Mouse (Mus musculus) right cerebral cortex, postnatal 25 days (tissue): ENCODE data around the gene Scgb1a1.

ENCODE experiments used
- DNase-seq: peaks from one replicate; pipeline ENCODE4 v3.0.0; 2022

Scgb1a1 gene

GRCm38 (mm10) chr19:9040649-9041048 lies 47.1 kb downstream of the Scgb1a1 start:
- DNase-seq = no peak

- no peak for DNase-seq
Observed at GRCm38 (mm10) chr19:9039928-9040327, 47.8 kb downstream of the Scgb1a1 start.

GRCm38 (mm10) chr19:9039266-9039665 lies 48.5 kb downstream of the Scgb1a1 start:
- no peak for DNase-seq

GRCm38 (mm10) chr19:9038136-9038535 lies 49.6 kb downstream of the Scgb1a1 start:
- no peak for DNase-seq

- no peak for DNase-seq
Observed at GRCm38 (mm10) chr19:9035101-9035500, 52.7 kb downstream of the Scgb1a1 start.

- no peak for DNase-seq
Observed at GRCm38 (mm10) chr19:9034480-9034879, 53.3 kb downstream of the Scgb1a1 start.
